Mouse (Mus musculus): ENCODE results near the gene Gpatch1. TPM values are rescaled to one million over a fixed set of nuclear protein-coding genes. Genes with fewer than 3 reads are reported as not detected.
"Not testable (repeated sequence)": the region's sequence is repeated elsewhere in the genome, so short reads cannot be mapped to it uniquely, and the experiment has no call there.

The Gpatch1 gene
- polyA plus RNA-seq, 1 experiment from 2014 or later: 19.3 TPM

DNA sequence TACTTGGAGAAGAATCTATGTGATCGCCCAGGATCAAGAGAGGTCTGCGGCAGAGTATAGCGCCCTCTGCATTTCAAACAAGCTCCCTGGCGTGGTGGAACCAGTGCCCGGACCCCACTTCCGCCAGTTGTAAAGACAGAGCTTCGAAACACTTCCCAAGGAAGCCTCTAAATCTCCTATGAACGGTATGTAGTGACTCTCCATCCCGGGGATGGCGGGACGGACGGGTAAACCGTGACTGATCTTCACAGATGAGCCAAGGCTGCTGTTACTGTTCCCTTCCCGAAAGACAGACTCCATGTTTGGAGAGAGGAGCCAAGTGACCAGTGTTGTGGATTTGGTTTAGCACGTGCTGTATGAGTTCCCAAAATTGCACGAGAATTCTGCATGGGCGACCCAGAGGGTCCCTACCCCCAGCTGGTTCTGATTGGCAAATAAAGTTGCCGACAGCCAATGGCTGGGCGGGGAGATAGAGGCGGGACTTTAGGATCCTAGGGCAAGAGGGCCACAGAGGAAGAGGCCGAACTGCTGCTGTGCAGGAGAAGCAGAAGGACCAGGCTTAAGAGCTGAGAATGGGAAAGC, 48.7 kb downstream of the Gpatch1 start:
- 6% methylated on average over 21 of the region's 21 CpGs for WGBS
- Histone ChIP-seq H3K4me3 (replicated peaks) (peak overlapping the region; percentile 36), H3K4me2 (peak overlapping the region; percentile 76), H3K4me1 (peaks cover 8% of the 10 kb centered on the region; the same call in 1 of the 2 replicates), H3K27ac (replicated peaks) (no peak overlapping the region), H3K36me3 (peaks cover 5% of the 10 kb centered on the region), H3K27me3 (replicated peaks) (no peaks in the 10 kb centered on the region), H3K9me3 (replicated peaks) (peaks cover 6% of the 10 kb centered on the region; the same call in 1 of the 2 replicates), H3K9ac (replicated peaks) (peak overlapping the region; percentile 36)
- ATAC-seq (ENCODE audit: low FRiP score): peak; percentile 38; the same call in 1 of the 2 replicates

DNA sequence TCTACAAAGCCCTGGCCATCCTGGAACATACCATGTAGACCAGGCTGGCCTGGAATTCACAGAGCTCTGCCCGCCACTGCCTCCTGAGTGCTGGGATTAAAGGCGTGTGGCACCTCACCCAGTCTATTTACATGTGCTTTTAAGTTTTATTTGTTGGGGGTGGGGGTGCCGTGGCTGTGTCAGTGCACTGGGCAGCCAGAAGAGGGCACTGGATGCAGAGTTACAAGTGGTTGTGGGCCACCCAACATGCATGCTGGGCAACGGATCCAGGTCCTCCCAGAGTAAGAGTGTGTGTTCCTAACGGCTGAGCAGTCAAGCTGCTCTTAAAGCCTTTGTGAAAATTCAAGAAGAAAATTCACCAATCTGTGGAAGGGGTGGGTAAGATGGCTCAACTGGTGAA, 50.4 kb downstream of the Gpatch1 start:
- no peak overlapping the region for H3K27ac ChIP-seq (replicated peaks)
- H3K4me1 ChIP-seq: peaks cover 8% of the 10 kb centered on the region; the same call in 1 of the 2 replicates
- H3K9me3 ChIP-seq (replicated peaks): no peaks in the 10 kb centered on the region
- no peak overlapping the region for H3K4me2 ChIP-seq
- H3K9ac ChIP-seq (replicated peaks): no peak overlapping the region
- H3K4me3 ChIP-seq (replicated peaks): no peak overlapping the region
- 70% methylated on average over 5 of the region's 5 CpGs for WGBS
- no peak for ATAC-seq (ENCODE audit: low FRiP score)
- H3K27me3 ChIP-seq (replicated peaks): no peaks in the 10 kb centered on the region
- no peaks in the 10 kb centered on the region for H3K36me3 ChIP-seq

DNA sequence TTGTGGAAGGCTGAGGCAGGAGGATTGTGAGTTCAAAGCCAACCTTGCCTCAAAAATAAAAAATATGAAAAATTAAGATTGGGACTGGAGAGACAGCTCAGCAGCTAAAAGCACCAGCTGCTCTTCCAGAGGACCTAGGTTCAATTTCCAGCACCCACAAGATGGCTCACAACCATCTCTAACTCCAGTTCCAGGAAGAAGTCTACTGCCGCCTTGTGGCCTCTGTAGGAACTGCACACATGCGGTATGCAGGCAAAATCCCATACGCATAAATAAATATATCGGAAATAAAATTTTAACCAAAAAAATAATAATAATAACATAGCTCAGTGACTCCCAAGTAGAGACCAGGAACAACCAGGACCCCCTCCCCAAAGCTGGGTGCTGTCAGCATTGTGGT, 51.6 kb downstream of the Gpatch1 start:
- Histone ChIP-seq H3K4me3 (replicated peaks) (no peak overlapping the region), H3K4me2 (no peak overlapping the region), H3K4me1 (peaks cover 8% of the 10 kb centered on the region; the same call in 1 of the 2 replicates), H3K9me3 (replicated peaks) (no peaks in the 10 kb centered on the region), H3K27ac (replicated peaks) (no peak overlapping the region), H3K9ac (replicated peaks) (no peak overlapping the region), H3K36me3 (no peaks in the 10 kb centered on the region), H3K27me3 (replicated peaks) (no peaks in the 10 kb centered on the region)
- 74% methylated on average over 4 of the region's 4 CpGs for WGBS
- no peak for ATAC-seq (ENCODE audit: low FRiP score)

DNA sequence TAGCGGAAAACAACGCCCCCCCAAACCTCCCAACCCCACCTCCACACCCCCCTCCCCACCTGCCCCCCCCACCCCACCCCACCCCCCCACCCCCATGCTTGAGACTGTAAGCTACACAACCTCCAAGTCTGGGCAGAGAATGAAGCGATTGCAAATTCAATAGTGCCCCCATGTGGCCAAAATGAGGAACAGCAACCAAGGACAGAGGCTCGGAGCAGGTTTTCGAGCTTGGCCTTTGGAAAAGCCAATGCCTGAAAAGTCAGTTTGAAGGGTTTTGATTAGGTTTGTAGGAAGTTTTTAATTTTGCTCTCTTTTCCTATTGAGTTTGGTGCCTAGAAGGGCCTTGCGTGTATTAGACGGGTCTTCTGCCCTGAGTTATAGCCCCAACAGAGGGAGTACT, 53.5 kb downstream of the Gpatch1 start:
- H3K27ac ChIP-seq (replicated peaks): no peak overlapping the region
- H3K4me3 ChIP-seq (replicated peaks): no peak overlapping the region
- no peak overlapping the region for H3K4me2 ChIP-seq
- no peaks in the 10 kb centered on the region for H3K36me3 ChIP-seq
- H3K27me3 ChIP-seq (replicated peaks): no peaks in the 10 kb centered on the region
- no peak for ATAC-seq (ENCODE audit: low FRiP score)
- H3K9me3 ChIP-seq (replicated peaks): no peaks in the 10 kb centered on the region
- peaks cover 7% of the 10 kb centered on the region; the same call in 1 of the 2 replicates for H3K4me1 ChIP-seq
- WGBS: 15% methylated on average over 7 of the region's 7 CpGs
- H3K9ac ChIP-seq (replicated peaks): no peak overlapping the region

DNA sequence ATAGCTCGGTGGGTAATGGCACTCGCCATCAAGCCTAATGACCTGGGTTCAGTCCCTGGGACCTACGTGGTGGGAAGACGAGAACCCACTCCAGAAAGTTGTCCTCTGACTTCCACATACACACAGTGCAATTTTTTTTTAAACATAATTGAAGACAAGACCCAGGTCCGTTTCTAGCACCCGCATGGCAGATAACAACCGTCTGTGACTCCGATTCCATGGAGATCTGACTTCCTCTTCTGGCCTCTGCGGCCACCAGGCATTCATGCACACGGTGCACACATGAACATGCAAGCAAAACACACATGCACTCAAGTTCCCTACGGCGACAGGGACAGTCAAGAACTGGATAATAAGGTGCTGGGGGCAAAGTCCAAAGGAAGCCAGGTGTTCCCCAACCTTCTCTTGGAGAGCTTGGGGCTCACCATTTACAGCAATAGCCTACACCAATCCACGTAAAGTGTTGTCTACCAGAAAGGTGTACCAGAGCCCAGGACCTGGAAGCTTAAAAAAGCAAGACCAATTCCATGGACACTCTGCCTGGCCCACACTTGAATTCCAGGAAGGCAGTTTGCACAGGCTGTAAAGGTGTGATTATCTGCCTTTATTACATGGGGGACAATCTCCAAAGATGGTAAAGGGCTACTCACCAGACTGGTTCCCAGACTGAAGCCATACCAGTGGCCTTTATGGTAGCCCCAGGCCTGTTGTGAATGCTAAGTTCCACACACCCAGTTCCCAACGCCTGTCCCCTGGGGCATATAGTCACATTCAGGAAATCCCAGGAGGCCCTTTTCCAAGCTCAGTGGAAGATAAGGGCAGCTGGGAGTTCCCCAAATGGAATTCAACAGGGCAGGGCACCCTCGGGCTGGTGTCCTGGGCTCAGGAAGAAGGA, 54.4 kb downstream of the Gpatch1 start:
- WGBS: 82% methylated on average over 15 of the region's 15 CpGs
- no peaks in the 10 kb centered on the region for H3K27me3 ChIP-seq (replicated peaks)
- no peak overlapping the region for H3K27ac ChIP-seq (replicated peaks)
- no peak overlapping the region for H3K4me3 ChIP-seq (replicated peaks)
- no peak overlapping the region for H3K4me2 ChIP-seq
- H3K36me3 ChIP-seq: no peaks in the 10 kb centered on the region
- no peaks in the 10 kb centered on the region for H3K9me3 ChIP-seq (replicated peaks)
- ATAC-seq (ENCODE audit: low FRiP score): no peak
- H3K4me1 ChIP-seq: no peaks in the 10 kb centered on the region
- H3K9ac ChIP-seq (replicated peaks): no peak overlapping the region

DNA sequence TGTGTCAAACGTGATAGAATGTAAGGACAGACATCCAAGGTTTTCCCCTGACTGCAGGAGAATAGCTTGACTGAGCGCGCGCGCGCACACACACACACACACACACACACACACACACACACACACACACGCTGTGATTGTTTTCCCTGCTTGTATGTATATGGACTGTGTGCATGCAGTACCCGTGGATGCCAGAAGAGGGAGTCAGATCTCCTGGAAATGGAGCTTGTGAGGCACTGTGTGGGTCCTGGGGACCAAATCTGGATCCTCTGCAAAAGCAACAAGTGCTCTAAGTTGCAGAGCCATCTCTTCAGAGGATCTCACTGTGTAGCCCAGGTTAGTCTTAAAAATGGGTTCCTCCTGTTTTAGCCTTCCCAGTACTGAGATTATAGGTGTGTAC, 58.9 kb downstream of the Gpatch1 start:
- 86% methylated on average over 8 of the region's 8 CpGs for WGBS
- ATAC-seq (ENCODE audit: low FRiP score): no peak
- H3K27ac ChIP-seq (replicated peaks): no peak overlapping the region
- no peak overlapping the region for H3K4me3 ChIP-seq (replicated peaks)
- no peak overlapping the region for H3K4me2 ChIP-seq
- H3K4me1 ChIP-seq: no peaks in the 10 kb centered on the region
- no peak overlapping the region for H3K9ac ChIP-seq (replicated peaks)
- no peaks in the 10 kb centered on the region for H3K9me3 ChIP-seq (replicated peaks)
- H3K27me3 ChIP-seq (replicated peaks): no peaks in the 10 kb centered on the region
- no peaks in the 10 kb centered on the region for H3K36me3 ChIP-seq

DNA sequence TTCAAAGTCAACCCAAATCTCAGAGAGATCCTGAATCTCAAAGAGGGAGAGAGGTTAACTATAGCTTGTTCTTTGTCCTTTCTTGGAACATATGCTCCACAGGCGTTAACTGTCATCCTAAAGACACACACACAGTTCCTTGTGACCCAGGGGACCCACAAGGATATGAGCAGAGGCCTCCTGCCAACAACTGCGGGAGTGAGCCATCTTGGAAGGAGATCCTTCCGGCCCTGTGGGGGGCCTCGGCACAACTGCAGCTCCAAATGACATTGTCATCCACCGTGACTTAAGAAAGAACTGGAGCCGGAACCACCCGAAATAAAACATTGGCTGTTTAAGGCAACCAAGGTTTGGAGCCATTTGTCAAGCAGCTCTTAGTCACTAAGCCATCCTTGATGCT, 59.9 kb downstream of the Gpatch1 start:
- no peak overlapping the region for H3K9ac ChIP-seq (replicated peaks)
- no peak for ATAC-seq (ENCODE audit: low FRiP score)
- H3K9me3 ChIP-seq (replicated peaks): no peaks in the 10 kb centered on the region
- no peak overlapping the region for H3K4me2 ChIP-seq
- no peaks in the 10 kb centered on the region for H3K36me3 ChIP-seq
- 42% methylated on average over 7 of the region's 7 CpGs for WGBS
- no peaks in the 10 kb centered on the region for H3K27me3 ChIP-seq (replicated peaks)
- no peak overlapping the region for H3K27ac ChIP-seq (replicated peaks)
- no peak overlapping the region for H3K4me3 ChIP-seq (replicated peaks)
- H3K4me1 ChIP-seq: no peaks in the 10 kb centered on the region

DNA sequence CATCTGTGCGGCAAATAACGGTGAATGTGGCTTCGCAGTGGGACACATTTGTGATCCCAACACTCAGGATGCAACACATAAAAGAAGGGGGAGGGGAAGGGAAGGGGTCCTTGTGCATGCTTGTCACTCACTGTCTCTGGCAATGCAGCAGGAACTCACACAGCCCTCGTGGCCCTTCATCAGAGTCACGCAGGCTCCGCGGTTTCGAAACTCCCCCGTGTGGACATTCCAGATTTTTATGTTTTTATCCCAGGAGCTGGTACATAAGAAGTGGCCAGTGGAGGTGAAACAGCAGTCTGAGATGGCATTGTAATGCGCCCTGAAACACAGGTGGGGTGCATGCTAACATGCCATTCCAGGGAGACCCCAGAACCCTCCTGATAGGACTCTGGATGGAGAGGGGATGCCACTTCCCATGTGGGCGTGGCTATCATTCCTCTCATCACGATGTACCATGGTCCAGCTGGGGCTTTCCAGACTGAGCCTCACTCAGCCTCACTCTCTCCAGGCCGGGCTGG, 66.1 kb downstream of the Gpatch1 start:
- Histone ChIP-seq H3K4me3 (replicated peaks) (peak overlapping the region; percentile 26), H3K9ac (replicated peaks) (peak overlapping the region; percentile 20; the same call in 1 of the 2 replicates), H3K9me3 (replicated peaks) (no peaks in the 10 kb centered on the region), H3K36me3 (no peaks in the 10 kb centered on the region), H3K27ac (replicated peaks) (0 out of 2 replicates have a peak overlapping the region, but pooled peaks have one; percentile 41), H3K4me2 (peak overlapping the region; percentile 54), H3K27me3 (replicated peaks) (no peaks in the 10 kb centered on the region), H3K4me1 (peaks cover 6% of the 10 kb centered on the region)
- 2% methylated on average over 12 of the region's 13 CpGs for WGBS
- peak; percentile 81 for ATAC-seq (ENCODE audit: low FRiP score)

DNA sequence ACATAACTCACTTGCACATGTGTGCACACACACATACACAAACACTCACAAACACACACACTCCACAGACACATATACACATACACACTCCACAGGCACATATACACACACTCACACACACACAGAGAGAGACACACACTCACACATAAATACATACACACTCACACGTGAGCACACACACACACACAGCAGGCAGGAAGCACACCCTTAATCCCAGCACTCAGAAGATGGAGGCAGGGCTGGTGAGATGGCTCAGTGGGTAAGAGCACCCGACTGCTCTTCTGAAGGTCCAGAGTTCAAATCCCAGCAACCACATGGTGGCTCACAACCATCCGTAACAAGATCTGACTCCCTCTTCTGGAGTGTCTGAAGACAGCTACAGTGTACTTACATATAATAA, 80.3 kb downstream of the Gpatch1 start:
- H3K4me2 ChIP-seq; ATAC-seq (ENCODE audit: low FRiP score); H3K27me3 ChIP-seq (replicated peaks); H3K36me3 ChIP-seq; H3K9me3 ChIP-seq (replicated peaks); H3K27ac ChIP-seq (replicated peaks); H3K9ac ChIP-seq (replicated peaks); H3K4me3 ChIP-seq (replicated peaks): not testable (repeated sequence)
- 74% methylated on average over 2 of the region's 3 CpGs for WGBS
- H3K4me1 ChIP-seq: peaks cover 21% of the 10 kb centered on the region

DNA sequence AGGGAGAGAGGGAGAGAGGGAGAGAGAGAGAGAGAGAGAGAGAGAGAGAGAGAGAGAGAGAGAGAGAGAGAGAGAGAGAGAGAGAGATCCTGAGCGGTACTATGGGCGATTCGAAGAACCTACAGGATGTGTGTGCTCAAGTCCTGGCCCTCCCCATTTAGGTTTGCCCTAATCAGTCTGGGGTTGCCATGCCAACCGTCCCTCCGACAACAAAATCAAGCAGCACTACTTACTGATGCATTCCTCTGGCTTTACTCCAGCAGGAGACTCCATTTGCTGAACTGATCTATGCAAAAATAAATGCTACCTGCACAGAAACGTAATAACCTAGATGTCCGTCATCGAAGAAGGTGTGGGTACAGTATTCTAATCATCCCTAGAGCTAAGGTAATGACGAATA, 82.9 kb downstream of the Gpatch1 start:
- Histone ChIP-seq H3K9me3 (replicated peaks) (no peaks in the 10 kb centered on the region), H3K27ac (replicated peaks) (peak overlapping the region; percentile 78), H3K36me3 (no peaks in the 10 kb centered on the region), H3K9ac (replicated peaks) (peak overlapping the region; percentile 42), H3K4me1 (peaks cover 23% of the 10 kb centered on the region), H3K27me3 (replicated peaks) (no peaks in the 10 kb centered on the region), H3K4me3 (replicated peaks) (peak overlapping the region; percentile 65), H3K4me2 (peak overlapping the region; percentile 55)
- peak; percentile 79 for ATAC-seq (ENCODE audit: low FRiP score)
- 16% methylated on average over 9 of the region's 9 CpGs for WGBS

DNA sequence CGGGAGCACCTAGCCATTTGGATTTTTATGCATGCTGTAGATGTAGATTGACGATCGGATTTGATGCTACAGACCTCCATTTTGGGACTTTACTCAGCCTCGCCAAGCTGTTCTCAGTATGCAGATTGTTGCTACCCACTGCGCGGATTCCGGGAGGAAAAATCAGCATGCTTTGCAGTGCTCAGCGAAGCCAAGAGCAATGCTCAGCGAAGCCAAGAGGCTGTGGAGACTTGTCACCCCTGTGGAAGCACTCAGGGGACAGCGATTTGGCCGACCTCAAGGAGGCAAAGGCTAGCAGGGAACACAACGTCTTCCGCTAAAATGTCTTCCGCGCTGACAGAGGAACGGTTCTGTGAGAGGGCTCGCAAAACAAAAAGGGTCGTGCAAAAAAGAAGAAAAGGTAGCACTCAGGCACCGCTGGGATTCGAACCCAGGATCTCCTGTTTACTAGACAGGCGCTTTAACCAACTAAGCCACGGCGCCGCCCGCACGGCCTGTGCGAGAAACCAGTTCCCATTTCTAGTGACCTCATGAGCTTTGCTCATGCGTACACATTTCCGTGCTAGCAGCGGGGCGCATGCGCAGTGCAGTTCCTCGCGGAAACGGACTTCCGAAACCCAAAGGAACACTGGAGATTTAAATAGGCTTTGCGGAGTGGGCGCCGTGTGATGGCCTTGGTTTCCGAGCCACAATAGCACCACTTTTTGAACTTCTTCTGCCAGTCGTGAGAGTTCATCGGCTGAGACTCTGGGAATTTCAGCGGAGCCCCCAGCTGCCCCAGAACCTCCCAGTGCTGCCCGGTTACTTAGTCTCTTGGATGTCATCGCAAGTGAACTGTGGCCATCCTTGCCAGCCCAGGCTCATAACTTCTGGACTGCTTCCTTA, 83.6 kb downstream of the Gpatch1 start:
- H3K4me3 ChIP-seq (replicated peaks): peak overlapping the region; percentile 65
- no peaks in the 10 kb centered on the region for H3K27me3 ChIP-seq (replicated peaks)
- H3K4me1 ChIP-seq: peaks cover 23% of the 10 kb centered on the region
- no peaks in the 10 kb centered on the region for H3K36me3 ChIP-seq
- H3K9ac ChIP-seq (replicated peaks): peak overlapping the region; percentile 58
- peak overlapping the region; percentile 94 for H3K27ac ChIP-seq (replicated peaks)
- ATAC-seq (ENCODE audit: low FRiP score): peak; percentile 95
- peak overlapping the region; percentile 58 for H3K4me2 ChIP-seq
- no peaks in the 10 kb centered on the region for H3K9me3 ChIP-seq (replicated peaks)
- under 1% methylated on average over 45 of the region's 45 CpGs for WGBS
